Mouse (Mus musculus): ENCODE results near the gene Kcnk12. TPM values are rescaled to one million over a fixed set of nuclear protein-coding genes. Genes with fewer than 3 reads are reported as not detected.

Kcnk12 gene
- polyA plus RNA-seq, 1 experiment = not detected

- no peak for TF ChIP-seq GATA1 (IDR thresholded peaks at IDR 0.05; ENCODE audit: low read length)
Measured at GRCm38 (mm10) chr17:87760315-87760714, 37.5 kb downstream of the Kcnk12 start.

GRCm38 (mm10) chr17:87745926-87746888 lies 51.6 kb downstream of the Kcnk12 start:
- no peak for TF ChIP-seq GATA1 (IDR thresholded peaks at IDR 0.05; ENCODE audit: low read length)

DNA sequence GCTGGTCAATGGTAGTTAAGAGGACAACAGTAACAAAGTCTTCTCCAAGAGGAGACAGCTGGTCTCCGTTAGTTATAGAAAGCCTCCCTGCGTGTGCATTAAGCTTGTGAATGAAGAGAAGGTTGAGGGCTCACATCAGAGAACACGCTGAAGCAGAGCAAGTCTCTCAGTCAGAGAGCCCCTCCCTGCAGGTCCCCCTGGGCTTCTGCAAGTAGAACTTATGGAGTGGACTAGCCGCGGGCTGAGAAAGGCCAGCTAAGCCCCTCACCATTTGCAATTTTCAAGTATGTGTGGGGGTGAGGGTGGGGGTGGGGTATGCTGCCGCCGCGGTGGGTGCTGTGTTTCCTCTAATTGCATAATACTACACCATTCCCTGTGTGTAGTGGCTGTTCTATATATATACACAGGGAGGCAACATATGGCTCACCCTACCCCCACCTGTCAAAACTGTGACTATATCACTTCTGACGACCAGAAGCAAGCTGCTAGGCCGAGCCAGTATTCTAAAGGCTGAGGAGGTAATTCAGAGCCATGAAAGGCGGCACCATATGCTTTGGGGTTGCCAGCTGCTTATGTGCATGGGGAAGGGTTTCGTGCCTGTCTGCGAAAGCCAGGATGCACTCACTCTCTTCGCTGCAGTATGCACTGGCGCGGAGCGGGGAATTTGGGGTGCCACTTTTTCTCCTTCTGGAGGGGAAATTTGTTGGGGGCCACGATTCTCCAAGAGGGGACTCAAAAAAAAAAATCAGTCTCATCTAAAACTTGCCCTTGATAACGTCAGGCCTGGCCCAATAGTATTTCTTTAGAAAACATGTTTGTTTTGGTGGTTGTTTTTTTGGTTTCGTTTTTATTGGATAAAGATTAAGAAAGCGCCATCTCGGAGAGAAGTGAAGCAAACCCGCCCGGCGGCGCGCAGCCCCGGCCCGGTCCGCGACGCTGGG lies 52.5 kb downstream of the Kcnk12 start:
- TF ChIP-seq GATA1 (IDR thresholded peaks at IDR 0.05; ENCODE audit: low read length) = no peak

GRCm38 (mm10) chr17:87739835-87740234 lies 58.0 kb downstream of the Kcnk12 start:
- no peak for TF ChIP-seq GATA1 (IDR thresholded peaks at IDR 0.05; ENCODE audit: low read length)

DNA sequence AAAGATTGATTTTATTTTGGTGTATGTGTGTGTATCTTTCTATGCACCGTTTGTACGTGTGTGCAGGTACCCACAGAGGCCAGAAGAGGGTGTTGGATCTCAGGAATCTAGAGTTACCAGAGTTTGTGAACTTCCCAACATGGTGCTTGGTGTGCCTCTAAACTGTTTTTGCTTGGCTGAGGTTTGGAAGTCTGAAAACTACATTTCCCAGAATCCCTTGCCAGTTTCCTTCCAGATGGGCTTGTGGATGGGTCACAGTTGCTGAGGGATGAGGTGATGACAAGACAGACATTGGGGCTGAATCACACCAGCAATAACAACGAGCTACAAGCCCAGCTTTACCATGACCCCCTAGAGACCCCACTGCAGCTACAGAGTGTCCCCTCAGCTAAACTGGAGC lies 60.6 kb downstream of the Kcnk12 start:
- no peak for TF ChIP-seq GATA1 (IDR thresholded peaks at IDR 0.05; ENCODE audit: low read length)

DNA sequence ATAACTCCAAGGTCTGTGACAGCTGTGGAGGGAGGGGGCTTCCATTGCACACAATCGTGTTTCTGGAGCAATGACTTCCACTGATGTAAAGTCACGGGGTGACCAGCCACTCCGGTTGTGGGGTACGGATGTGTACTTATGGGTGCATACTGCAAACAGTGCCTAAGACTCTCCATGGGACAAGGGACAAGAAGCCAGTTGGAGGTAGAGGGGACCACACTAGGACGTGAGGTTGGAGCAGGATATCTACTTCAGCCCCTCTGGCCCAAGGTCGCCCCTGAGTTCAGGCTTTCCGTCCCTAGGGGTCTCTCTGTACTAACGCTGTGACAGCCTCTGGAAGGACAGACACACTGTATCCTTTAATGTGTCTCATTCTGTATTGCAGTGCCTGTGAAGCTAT lies 63.3 kb downstream of the Kcnk12 start:
- no peak for TF ChIP-seq GATA1 (IDR thresholded peaks at IDR 0.05; ENCODE audit: low read length)

DNA sequence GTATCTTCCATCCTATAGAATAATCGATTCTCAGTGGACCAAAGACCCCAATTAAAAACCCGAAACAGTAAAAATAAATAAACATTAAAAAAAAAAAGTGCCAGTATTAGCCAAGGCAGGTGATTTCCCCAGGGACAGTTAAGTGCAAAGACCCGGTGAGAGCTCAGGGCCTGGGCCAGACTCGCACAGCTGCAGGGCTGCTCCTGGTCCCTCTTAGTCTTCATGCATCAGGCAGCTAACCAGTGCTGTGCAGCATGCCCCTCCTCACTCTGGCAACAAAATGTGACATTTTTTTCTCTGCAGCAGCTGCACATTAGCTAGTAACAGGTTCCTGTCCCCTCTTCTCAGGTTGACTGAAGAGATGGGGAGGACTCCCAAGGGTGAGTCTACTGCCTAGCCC lies 65.8 kb downstream of the Kcnk12 start:
- TF ChIP-seq GATA1 (IDR thresholded peaks at IDR 0.05; ENCODE audit: low read length) = no peak

DNA sequence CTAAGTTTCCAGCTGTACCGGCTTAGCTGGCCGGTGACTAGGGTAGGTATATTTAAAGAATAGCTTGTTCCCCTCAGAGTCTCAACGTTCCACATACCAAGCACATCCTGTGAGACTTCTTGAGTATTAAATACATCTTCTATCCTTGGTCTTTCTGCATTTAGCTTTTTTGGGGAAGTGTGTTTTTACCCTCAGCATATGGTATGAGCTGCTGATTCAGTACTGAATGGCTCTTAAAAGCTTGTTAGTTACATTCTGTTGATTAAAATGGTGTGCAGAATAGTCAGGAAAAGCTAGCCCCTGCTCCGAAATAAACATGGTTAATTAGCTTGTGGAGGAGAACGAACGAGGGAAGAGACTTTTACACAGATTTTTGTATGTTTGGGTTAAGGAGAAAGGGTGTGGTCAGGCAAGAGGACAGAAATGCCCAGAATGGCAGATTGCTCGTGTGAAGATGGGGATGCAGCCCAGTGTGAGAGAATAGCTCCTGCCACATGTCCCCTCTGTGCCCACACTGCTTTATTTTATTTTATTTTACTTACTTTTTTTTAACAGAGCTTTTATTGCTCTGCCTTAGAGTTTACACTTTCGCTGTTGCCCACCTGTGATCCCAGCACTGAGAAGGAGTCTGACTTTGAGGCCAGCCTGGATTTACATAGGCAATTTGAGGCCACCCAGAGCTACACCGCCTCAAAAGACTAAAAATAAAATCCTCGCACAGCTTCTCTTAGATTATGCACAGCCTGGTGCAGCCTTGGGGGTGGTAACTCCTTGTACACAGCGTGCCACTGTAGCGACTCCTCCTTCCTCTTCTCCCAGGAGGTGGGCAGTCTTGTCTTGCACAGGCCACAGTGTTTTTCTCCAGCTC lies 71.1 kb downstream of the Kcnk12 start:
- no peak for TF ChIP-seq GATA1 (IDR thresholded peaks at IDR 0.05; ENCODE audit: low read length)

- TF ChIP-seq GATA1 (IDR thresholded peaks at IDR 0.05; ENCODE audit: low read length) = no peak
Measured at GRCm38 (mm10) chr17:87724727-87725126, 73.1 kb downstream of the Kcnk12 start.

- TF ChIP-seq GATA1 (IDR thresholded peaks at IDR 0.05; ENCODE audit: low read length) = no peak
Measured at GRCm38 (mm10) chr17:87700101-87700500, 97.7 kb downstream of the Kcnk12 start.

DNA sequence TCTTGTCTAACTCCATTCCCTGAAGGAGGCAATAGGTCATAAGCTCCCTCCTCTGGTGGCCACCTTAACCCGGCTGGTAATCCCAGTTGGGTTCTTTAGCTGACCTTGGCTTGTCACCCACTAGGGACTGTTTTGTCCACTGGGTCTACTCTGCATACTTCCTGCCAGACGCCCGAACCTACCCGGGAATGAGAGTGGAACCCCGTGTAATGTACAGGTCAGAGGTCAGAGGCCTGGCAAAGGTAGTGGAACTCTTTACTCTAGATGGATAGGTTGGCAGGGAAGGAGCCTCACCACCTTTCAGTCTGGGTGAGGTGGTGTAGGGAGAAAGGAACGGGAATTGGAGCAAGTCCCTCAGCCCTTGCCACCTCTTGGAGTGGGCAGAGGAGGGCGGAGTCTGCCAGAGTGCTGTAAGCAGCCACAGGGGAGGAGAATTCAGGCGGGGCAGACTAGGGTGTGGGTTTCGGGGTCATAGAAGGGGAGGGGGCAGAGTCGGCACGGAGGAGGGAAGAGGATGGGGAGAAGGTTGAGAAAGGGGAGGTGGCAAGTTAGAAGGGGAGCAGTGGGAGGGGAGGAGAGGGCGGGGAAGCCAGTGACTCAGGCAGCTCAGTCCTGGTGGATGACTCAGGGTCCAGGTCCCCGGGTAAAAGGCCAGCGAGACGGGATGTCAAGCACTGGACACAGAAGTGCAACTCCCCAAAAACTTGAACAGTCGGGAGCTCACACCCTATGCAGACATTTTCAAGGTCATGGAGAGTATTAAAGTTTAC lies 98.6 kb downstream of the Kcnk12 start:
- no peak for TF ChIP-seq GATA1 (IDR thresholded peaks at IDR 0.05; ENCODE audit: low read length)

DNA sequence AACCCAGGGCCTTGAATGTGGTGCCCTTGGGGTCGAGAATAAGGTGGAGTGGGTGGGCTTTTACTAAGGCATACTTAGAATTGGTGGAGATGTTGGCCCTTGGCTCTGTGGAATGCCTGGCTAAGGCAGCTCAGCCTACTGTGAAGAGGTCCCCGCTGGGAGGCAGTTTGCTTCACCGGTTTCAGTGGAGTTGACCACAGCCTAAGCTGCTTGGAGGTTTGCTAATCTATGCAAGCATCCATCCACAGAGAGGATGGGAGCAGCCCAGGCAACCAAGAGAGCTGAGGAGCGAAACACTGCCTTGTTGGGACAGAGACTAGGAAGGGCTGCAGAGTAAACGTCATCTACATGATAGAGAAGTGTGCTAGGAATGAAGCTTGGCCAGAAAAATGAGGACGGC lies 101.0 kb downstream of the Kcnk12 start:
- TF ChIP-seq GATA1 (IDR thresholded peaks at IDR 0.05; ENCODE audit: low read length) = no peak

DNA sequence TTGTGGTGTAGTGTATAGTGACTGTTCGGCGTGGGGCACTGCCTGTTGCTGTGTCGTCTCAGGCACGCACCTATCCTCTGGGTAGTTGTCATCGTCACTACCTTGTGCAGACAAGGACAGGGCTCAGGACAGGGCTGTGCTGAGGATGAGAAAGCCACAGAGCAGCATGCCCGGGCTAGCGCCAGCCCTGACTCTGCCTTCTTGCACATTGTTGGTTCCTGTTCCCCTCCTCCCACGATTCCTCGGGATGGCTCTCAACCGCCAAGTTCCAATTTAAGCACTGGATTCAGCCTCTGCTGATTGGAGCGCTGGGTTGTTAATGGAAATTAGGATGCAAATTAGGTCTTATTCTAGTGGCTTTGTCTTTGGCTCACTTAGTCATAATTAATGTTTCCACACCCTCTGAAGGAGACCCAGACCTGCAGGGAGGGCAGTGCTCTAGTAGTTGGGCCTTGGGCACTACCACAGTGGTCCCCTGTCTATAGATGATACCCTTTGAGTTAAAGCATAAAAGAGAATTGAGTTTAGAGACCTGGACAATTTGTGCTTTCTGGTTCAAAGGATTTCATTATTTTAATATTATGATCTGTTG lies 101.8 kb downstream of the Kcnk12 start:
- TF ChIP-seq GATA1 (IDR thresholded peaks at IDR 0.05; ENCODE audit: low read length) = no peak

Other genes starting within 250 kb of the Kcnk12 start
- not detected in 2 replicates for gene Epcam, start 162.0 kb downstream of the Kcnk12 start, polyA plus RNA-seq (2012)
- gene Msh2, start 125.7 kb downstream of the Kcnk12 start, polyA plus RNA-seq (2012) = 50.4 and 63.4 TPM in 2 replicates
- not detected in 2 replicates for gene Rpl36-ps4, start 123.0 kb upstream of the Kcnk12 start, polyA plus RNA-seq (2012)
- 25.8 and 26.9 TPM in 2 replicates for gene Msh6, start 177.1 kb upstream of the Kcnk12 start, polyA plus RNA-seq (2012)